ENCODE assay signal across 9 mouse cellular contexts in the genomic region with DNA sequence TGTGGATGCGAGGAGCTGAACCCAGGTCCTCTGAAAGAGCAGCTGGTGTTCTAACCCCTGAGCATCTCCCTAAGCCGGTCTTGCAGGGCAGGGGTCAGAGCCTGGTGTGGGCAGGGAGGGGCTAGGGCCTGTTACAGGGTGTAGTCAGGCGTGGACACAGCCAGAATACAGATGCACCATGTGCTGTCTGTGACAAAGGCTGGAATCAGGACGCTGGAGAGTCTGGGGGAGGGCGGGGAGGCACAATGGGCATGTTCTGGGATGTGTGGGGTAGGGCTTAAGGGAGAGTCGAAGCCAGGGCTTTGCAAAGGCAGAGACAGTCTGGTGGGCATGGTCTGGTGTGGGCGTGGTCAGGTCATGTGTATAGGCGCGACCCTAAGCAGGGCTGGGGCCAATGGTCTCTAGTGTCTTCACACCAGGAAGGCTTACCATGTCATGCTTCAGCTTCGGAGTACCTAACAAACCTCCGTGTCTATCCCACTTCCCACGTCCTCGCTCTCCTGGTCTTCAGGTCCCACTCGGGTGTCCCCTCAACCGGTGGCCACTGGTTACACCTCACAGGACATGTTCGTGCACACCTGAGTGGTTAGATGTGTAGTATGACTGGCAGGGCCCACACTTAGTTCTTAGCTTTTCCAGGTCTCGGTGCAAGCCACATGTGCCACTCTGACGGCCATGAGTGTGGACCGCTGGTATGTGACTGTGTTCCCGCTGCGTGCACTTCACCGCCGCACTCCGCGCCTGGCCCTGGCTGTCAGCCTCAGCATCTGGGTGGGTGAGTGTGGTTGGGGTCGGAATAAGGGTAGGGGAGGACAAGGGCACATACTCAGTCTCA. TPM values are rescaled to one million over a fixed set of nuclear protein-coding genes. Genes with fewer than 3 reads are reported as not detected.
A peak's percentile ranks its signal among the peaks of the same experiment; 100 is the strongest.
DNase-seq lines count a peak whose midpoint lies in the region; ATAC-seq and TF ChIP-seq lines count a peak whose summit lies in the region.
"Had no signal": no experiment of that assay in that cellular context is flagged by ENCODE, and none has a peak within 500 bp of the region (broad histone marks: within the 10 kb centered on the region; RNA-seq: fewer than 3 reads in every experiment).

No protein-coding gene starts in this region.

- no peak overlapping the region for H3K4me2 ChIP-seq in neural tube, embryonic 11.5 days (ENCODE audit: low read depth)
- peak overlapping the region; percentile 55 for H3K4me2 ChIP-seq in limb, embryonic 12.5 days
- H3K4me2 ChIP-seq in stomach, embryonic 15.5 days: peak overlapping the region; percentile 53

- no peak for ATAC-seq in cerebellum, adult (ENCODE audit: insufficient number of reproducible peaks, low FRiP score, low TSS enrichment)
- no peak for ATAC-seq in neural tube, embryonic 11.5 days (ENCODE audit: insufficient read depth, low FRiP score, low TSS enrichment)
- ATAC-seq in limb, embryonic 12.5 days (ENCODE audit: insufficient number of reproducible peaks, insufficient read depth, low FRiP score, low TSS enrichment, low read depth): no peak
- no peak for ATAC-seq in stomach, embryonic 15.5 days (ENCODE audit: insufficient read depth, low FRiP score, low read depth)
- ATAC-seq in megakaryocyte progenitor cell, adult 5-6 weeks (replicated peaks; ENCODE audit: poor library complexity): no peak

- TF ChIP-seq POLR2A in lung, adult 2 months (IDR thresholded peaks at IDR 0.05; ENCODE audit: borderline replicate concordance, extremely low read depth, low read depth, low read length): no peak

- DNase-seq in cerebellum, adult 9-10 months: peak; percentile 51
- DNase-seq in neural tube, embryonic 11.5 days (ENCODE audit: low spot score): peak; percentile 19
- no peak for DNase-seq in neural tube, embryonic 10.5 days (ENCODE audit: extremely low spot score, low spot score)
- no peak for DNase-seq in lung, adult 2 months

- H3K9ac ChIP-seq in neural tube, embryonic 11.5 days (ENCODE audit: low read length): peak overlapping the region; percentile 10; the same call in 1 of the 2 replicates
- H3K9ac ChIP-seq in limb, embryonic 12.5 days (replicated peaks): 0 out of 2 replicates have a peak overlapping the region, but pooled peaks have one; percentile 31
- no peak overlapping the region for H3K9ac ChIP-seq in stomach, embryonic 15.5 days

- H3K27ac ChIP-seq in neural tube, embryonic 11.5 days (ENCODE audit: low read depth, low read length): no peak overlapping the region
- no peak overlapping the region for H3K27ac ChIP-seq in limb, embryonic 12.5 days
- H3K27ac ChIP-seq in stomach, embryonic 15.5 days: no peak overlapping the region

- H3K27me3 ChIP-seq in neural tube, embryonic 11.5 days (ENCODE audit: control insufficient read depth, insufficient read depth, low read length): peaks cover 66% of the 10 kb centered on the region
- peaks cover 72% of the 10 kb centered on the region for H3K27me3 ChIP-seq in limb, embryonic 12.5 days
- peaks cover 55% of the 10 kb centered on the region for H3K27me3 ChIP-seq in stomach, embryonic 15.5 days (replicated peaks)

- no peaks in the 10 kb centered on the region for H3K9me3 ChIP-seq in neural tube, embryonic 11.5 days (ENCODE audit: control insufficient read depth, low read length)
- H3K9me3 ChIP-seq in limb, embryonic 12.5 days: no peaks in the 10 kb centered on the region; the same call in 1 of the 2 replicates
- H3K9me3 ChIP-seq in stomach, embryonic 15.5 days: no peaks in the 10 kb centered on the region

- 14% methylated on average over 26 of the region's 26 CpGs for WGBS in neural tube, embryonic 11.5 days
- 23% methylated on average over 26 of the region's 26 CpGs for WGBS in limb, embryonic 12.5 days
- WGBS in stomach, embryonic 15.5 days: 26% methylated on average over 26 of the region's 26 CpGs
- 31% methylated on average over 26 of the region's 26 CpGs for WGBS in lung, adult 2 months

- no peaks in the 10 kb centered on the region for H3K36me3 ChIP-seq in neural tube, embryonic 11.5 days (ENCODE audit: control insufficient read depth, insufficient read depth, low read length)
- H3K36me3 ChIP-seq in limb, embryonic 12.5 days: no peaks in the 10 kb centered on the region
- H3K36me3 ChIP-seq in stomach, embryonic 15.5 days: no peaks in the 10 kb centered on the region

- peaks cover 23% of the 10 kb centered on the region for H3K4me1 ChIP-seq in neural tube, embryonic 11.5 days (ENCODE audit: control insufficient read depth, insufficient read depth, low read length)
- peaks cover 53% of the 10 kb centered on the region for H3K4me1 ChIP-seq in limb, embryonic 12.5 days (replicated peaks)
- H3K4me1 ChIP-seq in stomach, embryonic 15.5 days: peaks cover 54% of the 10 kb centered on the region
- H3K4me1 ChIP-seq in lung, adult 2 months (ENCODE audit: control insufficient read depth, insufficient read depth, low read length): peaks cover 13% of the 10 kb centered on the region

- TF ChIP-seq CTCF in lung, adult 2 months (IDR thresholded peaks at IDR 0.05; ENCODE audit: insufficient read depth, low read length): no peak

- peak overlapping the region; percentile 10 for H3K4me3 ChIP-seq in neural tube, embryonic 11.5 days (ENCODE audit: low read depth, low read length)
- peak overlapping the region; percentile 36 for H3K4me3 ChIP-seq in limb, embryonic 12.5 days (replicated peaks)
- H3K4me3 ChIP-seq in stomach, embryonic 15.5 days (replicated peaks): no peak overlapping the region
- H3K4me3 ChIP-seq in lung, adult 2 months (replicated peaks; ENCODE audit: extremely low read depth, low read depth, low read length): no peak overlapping the region

RNA-seq across cellular contexts. Expression of a gene that starts 0.7 kb away (rescaled TPM):
- 150 and 156 TPM in 2 replicates for polyA plus RNA-seq in neural tube, embryonic 11.5 days (2014; fragmentation: Nextera tagmentation; extraction: Ambion mirVana)
- polyA plus RNA-seq in limb, embryonic 12.5 days (2016; fragmentation: Nextera tagmentation; extraction: Ambion mirVana): 149 and 161 TPM in 2 replicates
- 137 and 140 TPM in 2 replicates for polyA plus RNA-seq in stomach, embryonic 15.5 days (2015; fragmentation: Nextera tagmentation; extraction: Ambion mirVana)
- polyA plus RNA-seq in lung, adult 2 months (2012; rRNA removed): 129 and 162 TPM in 2 replicates
- total RNA-seq in megakaryocyte progenitor cell, adult 5-6 weeks (2015): 72.3 and 78.7 TPM in 2 replicates
- 35.1 and 50.7 TPM in 2 replicates for total RNA-seq in megakaryocyte progenitor cell, adult 5-6 weeks (2017)

RNA-seq across cellular contexts. Expression of a gene that starts 3.5 kb away (rescaled TPM):
- polyA plus RNA-seq in neural tube, embryonic 11.5 days (2014; fragmentation: Nextera tagmentation; extraction: Ambion mirVana): 0.77 and 0.80 TPM in 2 replicates
- 1.1 and 1.2 TPM in 2 replicates for polyA plus RNA-seq in limb, embryonic 12.5 days (2016; fragmentation: Nextera tagmentation; extraction: Ambion mirVana)
- polyA plus RNA-seq in stomach, embryonic 15.5 days (2015; fragmentation: Nextera tagmentation; extraction: Ambion mirVana): 0.83 and 0.94 TPM in 2 replicates
- polyA plus RNA-seq in lung, adult 2 months (2012; rRNA removed): 20.9 and 24.4 TPM in 2 replicates
- 0.15 TPM in 2 replicates for total RNA-seq in megakaryocyte progenitor cell, adult 5-6 weeks (2015)
- 0.25 and 1.3 TPM in 2 replicates for total RNA-seq in megakaryocyte progenitor cell, adult 5-6 weeks (2017)

RNA-seq across cellular contexts. Expression of a gene that starts 6.6 kb away (rescaled TPM):
- 7.0 and 8.5 TPM in 2 replicates for polyA plus RNA-seq in neural tube, embryonic 11.5 days (2014; fragmentation: Nextera tagmentation; extraction: Ambion mirVana)
- 8.4 and 8.6 TPM in 2 replicates for polyA plus RNA-seq in limb, embryonic 12.5 days (2016; fragmentation: Nextera tagmentation; extraction: Ambion mirVana)
- 9.8 and 10.0 TPM in 2 replicates for polyA plus RNA-seq in stomach, embryonic 15.5 days (2015; fragmentation: Nextera tagmentation; extraction: Ambion mirVana)
- 7.8 and 8.6 TPM in 2 replicates for polyA plus RNA-seq in lung, adult 2 months (2012; rRNA removed)
- total RNA-seq in megakaryocyte progenitor cell, adult 5-6 weeks (2015): 19.9 and 21.6 TPM in 2 replicates
- 31.0 and 32.2 TPM in 2 replicates for total RNA-seq in megakaryocyte progenitor cell, adult 5-6 weeks (2017)

RNA-seq across cellular contexts. Expression of a gene that starts 9.6 kb away (rescaled TPM):
- 14.5 TPM in 1 of 2 replicates, not detected in the other for polyA plus RNA-seq in neural tube, embryonic 11.5 days (2014; fragmentation: Nextera tagmentation; extraction: Ambion mirVana)
- polyA plus RNA-seq in limb, embryonic 12.5 days (2016; fragmentation: Nextera tagmentation; extraction: Ambion mirVana): 5.5 and 21.1 TPM in 2 replicates
- polyA plus RNA-seq in stomach, embryonic 15.5 days (2015; fragmentation: Nextera tagmentation; extraction: Ambion mirVana): 4.4 and 13.3 TPM in 2 replicates
- polyA plus RNA-seq in lung, adult 2 months (2012; rRNA removed): not detected in 2 replicates
- total RNA-seq in megakaryocyte progenitor cell, adult 5-6 weeks (2015): not detected in 2 replicates
- not detected in 2 replicates for total RNA-seq in megakaryocyte progenitor cell, adult 5-6 weeks (2017)
- total RNA-seq: layer of hippocampus, adult 18-20 months had no signal

RNA-seq across cellular contexts. Expression of a gene that starts 11.6 kb away (rescaled TPM):
- 47.7 and 53.6 TPM in 2 replicates for polyA plus RNA-seq in neural tube, embryonic 11.5 days (2014; fragmentation: Nextera tagmentation; extraction: Ambion mirVana)
- 50.8 and 53.7 TPM in 2 replicates for polyA plus RNA-seq in limb, embryonic 12.5 days (2016; fragmentation: Nextera tagmentation; extraction: Ambion mirVana)
- 43.6 and 47.8 TPM in 2 replicates for polyA plus RNA-seq in stomach, embryonic 15.5 days (2015; fragmentation: Nextera tagmentation; extraction: Ambion mirVana)
- 76.2 and 79.1 TPM in 2 replicates for polyA plus RNA-seq in lung, adult 2 months (2012; rRNA removed)
- 13.9 and 14.4 TPM in 2 replicates for total RNA-seq in megakaryocyte progenitor cell, adult 5-6 weeks (2015)
- 22.1 and 24.8 TPM in 2 replicates for total RNA-seq in megakaryocyte progenitor cell, adult 5-6 weeks (2017)

Comparison
In these comparisons a context has a peak if more than half of its experiments do, and no peak if none do; other contexts are left out.
1. DNase-seq: peak in cerebellum, adult 9-10 months (single experiment) and neural tube, embryonic 11.5 days (single experiment); none in neural tube, embryonic 10.5 days (single experiment) and lung, adult 2 months (single experiment).
2. H3K4me3 ChIP-seq: peak in neural tube, embryonic 11.5 days (single experiment) and limb, embryonic 12.5 days (single experiment); none in stomach, embryonic 15.5 days (single experiment) and lung, adult 2 months (single experiment).
3. RNA of a gene that starts 3.5 kb away (polyA plus RNA-seq): 20.9 to 24.4 TPM in lung, adult 2 months; 1.1 to 1.2 TPM in limb, embryonic 12.5 days, 0.83 to 0.94 TPM in stomach, embryonic 15.5 days and 0.77 to 0.80 TPM in neural tube, embryonic 11.5 days; every median in the first group is over 10 times any median in the second.